Mouse (Mus musculus) spleen, postnatal 4 days (tissue): ENCODE measurements around the gene Atg4a.

ENCODE experiments used
- DNase-seq, 2 experiments: peaks; one replicate each; pipeline ENCODE4 v3.0.0; 2022; ENCODE audit warnings: low spot score in 2 of 2

Gene Atg4a

GRCm38 (mm10) chrX:141158160-141158559, 201.5 kb downstream of the Atg4a start:
- DNase-seq = no peak

DNA sequence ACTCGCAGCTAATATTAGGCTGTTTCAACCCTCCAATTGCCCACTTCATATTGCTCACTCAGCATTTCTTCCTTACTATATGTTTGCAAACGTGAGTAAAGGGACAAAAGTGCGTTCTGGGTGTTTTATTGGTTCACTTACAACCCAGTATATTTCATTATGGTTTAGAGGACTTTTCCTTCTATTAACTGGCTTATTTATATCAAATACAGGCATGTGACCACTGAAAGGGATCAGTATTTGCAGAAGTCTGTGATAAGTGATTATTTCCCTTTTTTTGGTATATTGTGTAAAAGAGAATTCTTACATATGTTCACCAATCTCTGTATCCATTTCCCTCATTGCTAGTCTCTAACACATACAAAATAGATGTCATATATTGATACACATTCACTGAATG, 203.7 kb downstream of the Atg4a start:
- no peak for DNase-seq

DNA sequence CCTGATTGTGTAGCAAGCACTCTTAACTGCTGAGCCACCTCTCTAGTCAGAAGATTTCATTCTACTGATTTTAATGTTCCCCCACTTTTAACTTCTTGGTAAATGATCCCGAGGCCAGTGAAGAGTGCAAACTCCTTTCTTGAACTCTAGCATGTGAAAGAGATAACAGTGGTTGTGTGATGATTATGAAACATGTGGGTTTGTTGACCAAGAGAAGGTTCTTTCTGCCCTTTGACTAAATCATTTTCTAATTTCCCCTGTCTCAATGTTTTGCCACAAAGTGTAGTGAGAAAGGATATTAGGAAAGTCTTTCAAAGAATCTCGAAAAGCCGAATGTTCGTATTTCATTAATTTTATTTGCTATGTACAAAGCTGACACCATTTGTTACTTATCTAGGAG, 208.4 kb downstream of the Atg4a start:
- no peak for DNase-seq

- DNase-seq = no peak
These were observed 218.6 kb downstream of the Atg4a start for GRCm38 (mm10) chrX:141175353-141175752.

- DNase-seq = no peak
These were observed 238.3 kb downstream of the Atg4a start for GRCm38 (mm10) chrX:141195036-141195435.

DNA sequence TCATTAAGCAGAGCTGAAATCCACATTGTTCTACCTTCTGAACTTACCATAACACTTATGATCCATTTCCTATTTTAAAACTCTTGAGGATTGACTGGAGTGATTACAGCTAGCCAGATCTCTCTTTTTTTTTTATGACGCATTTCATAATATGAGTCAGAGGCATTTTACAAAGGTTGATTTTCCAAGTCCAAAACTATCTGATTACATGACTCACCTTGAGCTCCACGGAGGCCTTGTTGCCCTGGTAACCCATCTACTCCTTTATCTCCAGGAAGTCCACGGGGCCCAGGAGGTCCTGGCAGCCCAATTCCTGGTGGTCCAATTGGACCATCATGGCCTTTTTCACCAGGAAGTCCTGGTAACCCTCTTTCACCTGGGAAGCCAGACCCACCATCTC, 242.3 kb downstream of the Atg4a start:
- no peak for DNase-seq

- DNase-seq = no peak
These were observed 256.1 kb downstream of the Atg4a start for GRCm38 (mm10) chrX:141212802-141213201.
